Mouse (Mus musculus): ENCODE data around the gene Kdm2b.

DNA sequence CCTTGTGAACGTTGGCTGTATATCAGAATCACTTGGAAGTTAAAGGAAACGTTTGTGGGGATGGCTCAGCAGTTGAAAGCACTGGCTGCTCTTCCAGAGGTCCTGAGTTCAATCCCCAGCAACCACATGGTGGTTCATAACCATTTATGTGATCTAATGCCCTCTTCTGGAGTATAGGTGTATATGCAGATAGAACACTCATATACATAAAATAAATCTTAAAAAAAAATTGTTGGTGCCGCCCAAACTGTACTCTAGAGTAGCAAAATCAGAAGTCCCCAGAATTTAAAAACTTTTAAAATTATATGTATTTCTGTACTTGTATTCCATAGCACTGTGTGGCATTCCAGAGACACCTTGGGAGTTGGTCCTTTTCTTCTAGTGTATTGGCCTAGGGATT lies 133.8 kb downstream of the Kdm2b start:
- TF ChIP-seq CTCF (IDR thresholded peaks at IDR 0.05; ENCODE audit: borderline replicate concordance, insufficient read depth, low read depth, low read length) (no peak), POLR2A (IDR thresholded peaks at IDR 0.05; ENCODE audit: borderline replicate concordance, insufficient read depth, low read length) (no peak)
